Mouse (Mus musculus): ENCODE results near the gene Dennd2c. TPM values are rescaled to one million over a fixed set of nuclear protein-coding genes. Genes with fewer than 3 reads are reported as not detected.
"Not testable (repeated sequence)": the region's sequence is repeated elsewhere in the genome, so short reads cannot be mapped to it uniquely, and the experiment has no call there.

The Dennd2c gene
- polyA plus RNA-seq, 1 experiment from 2014 or later, result 2.1 TPM

GRCm38 (mm10) chr3:103214593-103215285, 112.3 kb downstream of the Dennd2c start:
- Histone ChIP-seq H3K4me3 (ENCODE audit: low read length) (no peak overlapping the region), H3K27me3 (replicated peaks; ENCODE audit: control insufficient read depth, insufficient read depth, low read length) (no peaks in the 10 kb centered on the region), H3K36me3 (ENCODE audit: control insufficient read depth, insufficient read depth, low read length) (no peaks in the 10 kb centered on the region), H3K4me1 (ENCODE audit: control insufficient read depth, insufficient read depth, low read length) (no peaks in the 10 kb centered on the region), H3K27ac (ENCODE audit: low read length) (no peak overlapping the region), H3K4me2 (ENCODE audit: low read depth, low read length) (no peak overlapping the region), H3K9me3 (ENCODE audit: control insufficient read depth, low read length) (no peaks in the 10 kb centered on the region), H3K9ac (ENCODE audit: low read depth, low read length) (no peak overlapping the region)
- peak; percentile 64 for ATAC-seq
- 81% methylated on average over 8 of the region's 8 CpGs for WGBS

GRCm38 (mm10) chr3:103215399-103215798, 113.0 kb downstream of the Dennd2c start:
- not testable (repeated sequence) for H3K9ac ChIP-seq (ENCODE audit: low read depth, low read length); H3K36me3 ChIP-seq (ENCODE audit: control insufficient read depth, insufficient read depth, low read length); H3K27me3 ChIP-seq (replicated peaks; ENCODE audit: control insufficient read depth, insufficient read depth, low read length); ATAC-seq; H3K4me2 ChIP-seq (ENCODE audit: low read depth, low read length); H3K4me3 ChIP-seq (ENCODE audit: low read length); H3K4me1 ChIP-seq (ENCODE audit: control insufficient read depth, insufficient read depth, low read length); H3K27ac ChIP-seq (ENCODE audit: low read length); H3K9me3 ChIP-seq (ENCODE audit: control insufficient read depth, low read length)
- WGBS, result 85% methylated on average over 8 of the region's 8 CpGs

Other genes starting within 250 kb of the Dennd2c start
- gene Sycp1, start 166.5 kb upstream of the Dennd2c start, polyA plus RNA-seq (2015; fragmentation: Nextera tagmentation; extraction: Ambion mirVana), result not detected in 2 replicates
- gene Nr1h5, start 138.5 kb upstream of the Dennd2c start, polyA plus RNA-seq (2015; fragmentation: Nextera tagmentation; extraction: Ambion mirVana), result 0.15 TPM in 1 of 2 replicates, not detected in the other
- 43.4 and 44.9 TPM in 2 replicates for gene Sike1, start 106.9 kb upstream of the Dennd2c start, polyA plus RNA-seq (2015; fragmentation: Nextera tagmentation; extraction: Ambion mirVana)
- gene Csde1, start 82.2 kb upstream of the Dennd2c start, polyA plus RNA-seq (2015; fragmentation: Nextera tagmentation; extraction: Ambion mirVana), result 235 and 244 TPM in 2 replicates
- 76.1 and 76.3 TPM in 2 replicates for gene Nras, start 44.3 kb upstream of the Dennd2c start, polyA plus RNA-seq (2015; fragmentation: Nextera tagmentation; extraction: Ambion mirVana)
- 0.11 TPM in 1 of 2 replicates, not detected in the other for gene Ampd1, start 28.6 kb upstream of the Dennd2c start, polyA plus RNA-seq (2015; fragmentation: Nextera tagmentation; extraction: Ambion mirVana)
- 153 and 173 TPM in 2 replicates for gene Bcas2, start 69.1 kb downstream of the Dennd2c start, polyA plus RNA-seq (2015; fragmentation: Nextera tagmentation; extraction: Ambion mirVana)
- gene Trim33, start 176.7 kb downstream of the Dennd2c start, polyA plus RNA-seq (2015; fragmentation: Nextera tagmentation; extraction: Ambion mirVana), result 11.6 and 12.3 TPM in 2 replicates